Mouse (Mus musculus) C2C12 (cell line): ENCODE results near the gene Syvn1.

Experiments used
- CEBPB ChIP-seq: IDR thresholded peaks from one replicate; pipeline ENCODE4 v1.6.1; 2011; ENCODE audit warnings: low read depth, mild to moderate bottlenecking, control low read depth, moderate library complexity
- CTCF ChIP-seq: IDR thresholded peaks from one replicate; pipeline ENCODE4 v1.5.1; 2011; ENCODE audit not compliant: control insufficient read depth, insufficient read depth, insufficient read length
- MAX ChIP-seq: IDR thresholded peaks from one replicate; pipeline ENCODE4 v1.6.1; 2011; ENCODE audit warnings: mild to moderate bottlenecking, control low read depth
- MYOG ChIP-seq: IDR thresholded peaks from one replicate; pipeline ENCODE4 v1.6.1; 2011; ENCODE audit not compliant: control insufficient read depth, insufficient read length; ENCODE audit errors: extremely low read depth
- USF1 ChIP-seq: IDR thresholded peaks from one replicate; pipeline ENCODE4 v1.6.1; 2011; ENCODE audit warnings: low read depth, mild to moderate bottlenecking, control low read depth, moderate library complexity

DNA sequence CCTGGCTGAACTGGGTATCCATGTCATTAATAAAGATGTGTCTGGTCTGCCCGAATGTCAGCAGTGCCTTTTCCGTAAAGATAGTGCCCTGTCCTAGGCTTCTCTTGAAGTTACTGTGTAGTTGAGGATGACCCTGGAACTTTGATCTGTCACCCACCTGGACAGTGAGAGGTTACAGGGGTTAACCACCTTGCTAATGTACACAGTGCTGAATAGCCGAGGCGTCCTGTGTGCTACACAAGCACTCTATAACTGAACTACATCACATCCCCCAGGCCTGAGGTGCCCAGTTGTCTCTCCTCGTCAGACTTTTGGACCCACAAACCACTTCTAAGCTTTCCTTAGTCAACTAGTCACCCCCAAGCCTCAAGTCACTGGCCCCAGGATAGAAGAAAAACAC is 16.0 kb downstream of the Syvn1 start:
- TF ChIP-seq CTCF (no peak), MAX (no peak), MYOG (no peak), CEBPB (no peak), USF1 (no peak)
